Mouse (Mus musculus) left cerebral cortex, adult 8-10 months (tissue): ENCODE measurements around the gene Bicc1. TPM values are rescaled to one million over a fixed set of nuclear protein-coding genes. Genes with fewer than 3 reads are reported as not detected.

Experiments
- DNase-seq, 2 experiments: peaks; one replicate each; pipeline ENCODE4 v3.0.0; 2022; ENCODE audit warnings: low spot score in 2 of 2
- total RNA-seq, 4 experiments: library from RNA; stranded (reverse); gene quantifications; 2 replicates each; pipeline ENCODE4 v1.2.4; 2022

Gene Bicc1
- total RNA-seq = 1 to 10 TPM; 5.4 to 7.1 (median 6.0) TPM

- DNase-seq = no peak
These were observed at the start of gene Bicc1 for GRCm38 (mm10) chr10:71159676-71160235. Bicc1 (minus strand) TSS chr10:71159700.

- no peak for DNase-seq
These were observed 42.0 kb upstream of the Bicc1 start for GRCm38 (mm10) chr10:71201512-71201911.

- DNase-seq = no peak
These were observed 41.5 kb upstream of the Bicc1 start for GRCm38 (mm10) chr10:71200964-71201363.

GRCm38 (mm10) chr10:71198676-71199075, 39.2 kb upstream of the Bicc1 start:
- no peak for DNase-seq

- DNase-seq = no peak
These were observed 37.7 kb upstream of the Bicc1 start for GRCm38 (mm10) chr10:71197036-71197785.

GRCm38 (mm10) chr10:71195501-71195900, 36.0 kb upstream of the Bicc1 start:
- DNase-seq = no peak

- no peak for DNase-seq
These were observed 35.2 kb upstream of the Bicc1 start for GRCm38 (mm10) chr10:71194713-71195112.

- no peak for DNase-seq
These were observed 33.8 kb upstream of the Bicc1 start for GRCm38 (mm10) chr10:71193319-71193718.

- no peak for DNase-seq
These were observed 33.4 kb upstream of the Bicc1 start for GRCm38 (mm10) chr10:71192886-71193285.

GRCm38 (mm10) chr10:71188681-71189080, 29.2 kb upstream of the Bicc1 start:
- no peak for DNase-seq

GRCm38 (mm10) chr10:71185059-71185458, 25.6 kb upstream of the Bicc1 start:
- DNase-seq = no peak

GRCm38 (mm10) chr10:71183339-71184031, 24.0 kb upstream of the Bicc1 start:
- no peak for DNase-seq

- no peak for DNase-seq
These were observed 22.4 kb upstream of the Bicc1 start for GRCm38 (mm10) chr10:71181931-71182330.

GRCm38 (mm10) chr10:71181091-71181490, 21.6 kb upstream of the Bicc1 start:
- no peak for DNase-seq

GRCm38 (mm10) chr10:71180057-71180456, 20.6 kb upstream of the Bicc1 start:
- no peak for DNase-seq

- DNase-seq = no peak
These were observed 17.7 kb upstream of the Bicc1 start for GRCm38 (mm10) chr10:71177201-71177600.

GRCm38 (mm10) chr10:71176341-71176740, 16.8 kb upstream of the Bicc1 start:
- no peak for DNase-seq

- no peak for DNase-seq
These were observed 15.8 kb upstream of the Bicc1 start for GRCm38 (mm10) chr10:71175280-71175679.

GRCm38 (mm10) chr10:71171414-71171813, 11.9 kb upstream of the Bicc1 start:
- DNase-seq = no peak

GRCm38 (mm10) chr10:71170771-71171170, 11.3 kb upstream of the Bicc1 start:
- no peak for DNase-seq

GRCm38 (mm10) chr10:71169811-71170210, 10.3 kb upstream of the Bicc1 start:
- no peak for DNase-seq

GRCm38 (mm10) chr10:71169171-71169570, 9.7 kb upstream of the Bicc1 start:
- DNase-seq = no peak

GRCm38 (mm10) chr10:71160449-71160848, 949 bp upstream of the Bicc1 start:
- DNase-seq = no peak
